Mouse (Mus musculus) left cerebral cortex, postnatal 4 days (tissue): ENCODE measurements around the gene Rab37. TPM values are rescaled to one million over a fixed set of nuclear protein-coding genes. Genes with fewer than 3 reads are reported as not detected.

Source experiments
- DNase-seq: peaks from one replicate; pipeline ENCODE4 v3.0.0-alpha.2; 2022
- intact Hi-C: fragments of 180-260 bp; cut with DNase I; formaldehyde crosslinking; loops from one replicate; pipeline ENCODE4 v1.15.1; 2025
- total RNA-seq, 2 experiments: library from RNA; stranded (reverse); gene quantifications; 2 replicates each; pipeline ENCODE4 v1.2.3; 2021

Gene Rab37
- total RNA-seq, result under 1 TPM; 0.38 to 0.68 TPM

DNA sequence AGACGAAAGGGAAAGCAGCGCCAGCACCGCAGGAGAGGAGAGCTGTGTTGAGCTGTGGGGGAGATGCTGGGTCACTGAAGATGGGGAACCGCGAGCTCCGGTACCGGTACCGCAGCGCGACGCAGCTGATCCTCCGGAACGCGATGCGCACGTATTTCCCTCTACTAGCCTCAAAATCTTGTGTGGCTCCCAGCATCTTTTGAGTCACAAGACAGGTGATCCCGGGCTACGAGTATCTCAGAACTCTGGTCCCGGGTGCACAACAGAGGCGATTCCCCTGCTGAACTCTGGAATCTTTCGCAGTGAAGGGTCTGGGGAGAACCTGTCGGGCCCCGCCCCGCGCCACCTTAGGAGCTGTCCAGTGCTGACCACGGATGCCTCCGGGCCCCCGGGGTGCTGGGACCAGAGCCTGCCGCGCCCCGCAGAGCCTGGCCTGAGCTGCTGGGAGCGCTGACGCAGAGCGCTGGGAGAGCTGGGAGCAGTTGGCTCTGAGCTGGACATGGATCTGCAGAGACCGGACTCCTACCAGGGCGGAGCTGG lies at the start of gene Rab37:
Gene Rab37 (plus strand): TSS at position 70 of the 540 bp plus-strand sequence.
- no peak for DNase-seq
- intact Hi-C loops, result no loop called here

DNA sequence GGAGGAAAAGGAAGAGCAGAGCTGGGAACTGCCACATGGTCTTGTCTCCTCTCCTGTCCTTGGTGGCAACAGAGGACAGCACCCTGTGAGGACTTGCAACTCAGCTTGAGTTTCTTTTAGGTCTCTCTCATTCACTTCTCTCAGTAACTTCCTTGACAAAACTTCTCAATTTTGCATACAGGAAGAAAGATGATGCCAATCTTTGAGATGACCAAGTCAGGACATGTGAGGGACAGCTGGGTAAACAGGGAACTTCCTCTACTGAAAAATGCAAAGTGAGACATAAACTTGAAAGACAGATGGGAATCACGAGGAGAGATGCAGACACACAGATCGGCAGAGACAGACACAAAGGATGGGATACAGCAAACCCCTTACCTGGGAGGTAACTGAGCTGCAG lies 43.0 kb upstream of the Rab37 start, which contains the start of gene Cd300ld3:
Gene Cd300ld3 (minus strand): TSS at position 151 of the 400 bp plus-strand sequence.
- no peak for DNase-seq
- intact Hi-C loops, result no loop called here

DNA sequence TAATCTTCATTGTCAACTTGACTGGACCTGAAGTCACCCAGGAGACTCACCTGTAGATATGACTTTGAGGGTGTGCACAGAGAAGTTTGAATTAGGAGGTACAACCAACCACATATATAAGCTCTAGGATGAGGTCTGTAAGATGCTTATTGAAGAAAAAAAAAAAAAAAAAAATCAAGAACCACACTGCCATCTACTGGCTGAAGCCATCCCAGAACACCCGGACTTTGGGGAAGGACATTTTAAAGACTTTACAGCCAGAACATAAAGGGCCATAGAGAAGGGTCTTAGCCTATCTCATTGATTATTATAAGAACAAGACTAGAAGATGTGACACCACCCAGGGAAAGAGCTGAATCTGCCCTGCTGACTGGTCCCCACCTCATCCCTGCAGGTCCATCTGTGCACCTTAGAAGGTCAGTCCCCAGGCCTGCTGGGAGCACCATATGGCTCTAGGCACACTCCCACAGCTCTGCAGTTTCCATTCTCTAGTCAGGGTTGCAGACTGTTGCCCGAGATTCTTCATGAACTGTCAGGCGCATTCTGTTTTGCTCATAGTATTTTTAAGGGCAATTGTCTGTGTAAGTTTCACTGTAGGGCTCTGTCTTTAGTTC lies 41.8 kb upstream of the Rab37 start:
- DNase-seq, result peak; percentile 68
- intact Hi-C loops, result no loop called here

DNA sequence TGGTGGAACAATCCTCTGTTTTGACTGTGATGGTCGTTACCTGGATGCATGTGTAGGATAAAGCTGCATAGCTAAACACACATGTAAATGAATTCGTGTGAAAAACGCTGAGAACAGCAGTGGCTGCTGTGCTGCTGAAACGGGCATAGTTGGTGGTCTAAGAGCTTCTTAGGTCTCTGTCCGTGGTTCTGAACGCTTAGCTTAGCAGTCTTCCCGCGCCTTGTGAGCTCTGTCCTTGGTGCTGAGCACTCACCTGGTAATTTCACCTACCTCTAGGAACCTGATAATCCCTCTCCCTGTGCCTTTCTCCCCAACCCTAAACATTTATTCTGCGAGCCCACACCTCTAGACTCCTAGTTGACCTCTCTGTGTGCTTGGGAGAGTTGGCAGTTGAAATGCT lies 39.0 kb upstream of the Rab37 start:
- intact Hi-C loops, result no loop called here
- no peak for DNase-seq

DNA sequence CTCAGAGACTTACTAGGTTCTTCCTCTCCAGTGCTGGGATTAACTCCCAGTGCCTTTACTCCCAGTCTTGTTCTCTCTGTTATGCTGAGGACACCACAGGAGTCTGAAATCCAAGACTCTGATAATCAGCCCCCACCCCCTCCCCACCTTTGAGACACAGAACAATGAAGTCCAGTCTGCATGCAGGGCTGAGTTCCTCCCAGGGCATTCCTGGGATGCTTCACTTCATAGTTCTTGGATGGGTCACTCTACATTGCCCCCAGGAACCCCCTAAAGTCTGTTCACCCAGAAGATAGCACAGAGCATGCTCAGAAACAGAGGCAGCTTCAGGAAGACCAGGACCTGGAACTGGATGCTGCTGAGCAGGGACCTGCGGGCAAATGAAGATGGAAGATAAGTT lies 38.2 kb upstream of the Rab37 start:
- no peak for DNase-seq
- intact Hi-C loops, result no loop called here

DNA sequence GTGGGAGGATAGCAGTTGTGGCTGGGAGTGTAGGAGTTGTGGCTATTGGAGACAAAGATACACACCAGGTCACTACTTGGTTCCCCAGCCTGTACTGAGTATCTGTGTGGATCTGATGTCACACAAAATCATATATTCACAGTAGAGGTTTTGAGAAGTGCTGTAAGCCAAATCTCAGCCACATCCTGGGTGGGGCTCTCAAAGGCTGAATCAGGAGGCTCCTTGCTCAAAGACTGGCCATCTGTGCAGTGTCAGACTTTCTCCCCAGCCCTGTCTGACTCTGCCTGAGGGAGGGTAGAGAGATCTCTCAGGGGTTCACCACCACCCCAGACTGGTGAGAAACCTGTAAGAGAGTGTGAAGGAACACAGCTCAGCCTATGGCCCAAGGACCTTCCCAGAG lies 36.7 kb upstream of the Rab37 start:
- no peak for DNase-seq
- intact Hi-C loops, result no loop called here

DNA sequence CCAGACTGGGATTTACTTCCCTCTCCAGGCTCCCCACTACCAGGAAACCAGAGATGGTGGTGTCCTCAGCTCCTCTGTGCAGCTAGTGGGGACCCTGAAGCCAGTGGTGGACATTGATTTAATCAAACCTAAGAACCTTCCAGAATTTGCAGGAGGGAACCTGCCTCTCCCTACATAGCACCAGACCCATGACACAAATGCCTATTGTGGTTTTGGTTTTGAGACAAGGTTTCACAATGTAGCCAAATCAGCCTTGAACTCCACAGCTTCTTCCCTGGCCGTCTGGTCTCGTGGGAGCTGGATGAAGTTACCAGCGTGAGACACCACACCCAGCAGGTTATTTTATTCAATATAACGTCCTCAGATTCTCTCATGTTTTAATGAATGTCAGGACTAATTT lies 32.5 kb upstream of the Rab37 start:
- intact Hi-C loops, result no loop called here
- DNase-seq, result no peak

DNA sequence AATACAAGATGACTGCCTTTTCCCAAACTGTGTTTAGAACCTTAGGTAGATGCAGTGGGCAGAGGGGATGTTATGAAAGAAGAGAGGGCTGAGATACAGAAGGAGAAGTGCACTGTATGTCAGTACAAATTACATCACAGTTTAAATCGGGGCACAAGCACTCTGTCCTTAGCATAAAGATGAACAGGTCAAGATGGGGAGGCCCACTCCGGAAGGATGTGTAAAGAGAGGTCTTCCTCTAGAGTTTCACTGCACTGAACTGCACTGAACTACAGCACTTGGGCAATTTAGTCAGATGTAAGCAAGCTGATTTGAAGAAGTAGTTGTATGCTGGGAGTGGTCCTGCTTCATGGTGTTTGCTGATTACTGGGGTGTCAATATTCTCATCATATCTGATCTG lies 31.4 kb upstream of the Rab37 start:
- intact Hi-C loops, result no loop called here
- no peak for DNase-seq

DNA sequence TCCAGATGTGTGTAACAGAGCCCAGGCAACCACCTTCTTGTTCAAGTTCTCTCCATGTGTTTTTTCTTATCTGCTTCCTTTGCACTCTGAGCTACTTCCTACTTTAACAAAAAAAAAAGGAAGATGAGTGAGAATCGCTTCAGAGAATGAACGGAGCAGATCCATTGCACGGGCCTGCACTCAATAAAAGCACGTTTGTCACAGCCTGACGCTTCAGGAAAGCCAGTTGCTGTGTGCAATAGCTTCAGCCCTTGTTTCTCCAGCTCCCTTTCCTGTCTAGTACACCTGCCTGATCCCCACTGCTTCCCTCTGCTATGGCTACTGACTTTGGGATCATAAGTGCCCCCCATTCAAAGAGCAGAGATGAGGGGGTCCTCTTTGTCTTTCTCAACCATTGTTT lies 29.2 kb upstream of the Rab37 start, which contains the start of gene Cd300e:
Gene Cd300e (minus strand): TSS at position 101 of the 400 bp plus-strand sequence.
- intact Hi-C loops, result no loop called here

DNA sequence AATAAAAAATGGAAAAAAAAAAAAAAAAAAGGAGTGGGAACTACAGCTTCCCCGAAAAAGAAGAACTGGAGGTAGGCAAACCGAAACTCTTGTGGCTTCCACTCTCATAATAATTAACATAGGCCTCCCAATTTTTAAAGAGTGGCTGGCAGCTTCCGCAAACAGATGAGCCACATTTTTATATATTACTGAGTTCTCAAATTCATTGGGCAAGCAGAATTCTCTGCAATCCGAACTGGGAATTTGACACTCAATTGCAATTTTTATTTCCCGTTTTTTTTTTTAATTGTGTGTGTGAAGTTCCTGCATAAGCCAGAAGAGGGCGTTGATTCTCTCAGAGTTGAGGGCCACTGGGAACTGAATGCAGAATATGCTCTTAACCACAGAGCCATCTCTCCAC lies 24.5 kb upstream of the Rab37 start:
- intact Hi-C loops, result no loop called here
- DNase-seq, result no peak

More for the DNA sequence above, 29.2 kb upstream of the Rab37 start, which contains the start of gene Cd300e:
- no peak for DNase-seq

DNA sequence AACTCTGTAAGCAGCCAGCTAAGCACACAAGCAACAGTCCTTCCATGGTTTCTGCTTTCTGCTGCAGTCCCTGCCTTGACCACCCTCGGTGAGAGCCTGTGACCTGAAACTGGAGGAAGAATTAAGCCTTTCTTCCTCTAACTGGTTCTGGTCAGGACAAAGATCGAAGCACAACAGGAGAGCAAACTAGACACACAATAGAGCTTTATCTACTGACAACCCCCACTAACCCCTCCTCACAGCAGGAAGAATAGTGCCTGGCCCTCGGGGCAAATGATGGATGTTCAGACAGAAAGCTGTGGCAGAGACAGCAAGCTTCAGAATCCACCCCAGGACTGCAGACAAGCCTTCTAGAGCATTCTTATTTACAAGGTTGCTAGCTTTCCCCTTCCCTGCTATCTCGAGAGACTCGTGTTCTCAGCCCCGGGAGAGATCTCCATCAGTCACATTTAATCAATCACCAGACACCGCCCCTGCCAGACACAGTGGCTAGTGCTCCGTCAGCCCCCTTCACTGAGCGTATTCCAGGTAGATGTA lies 20.1 kb upstream of the Rab37 start:
- intact Hi-C loops, result no loop called here
- DNase-seq, result no peak

DNA sequence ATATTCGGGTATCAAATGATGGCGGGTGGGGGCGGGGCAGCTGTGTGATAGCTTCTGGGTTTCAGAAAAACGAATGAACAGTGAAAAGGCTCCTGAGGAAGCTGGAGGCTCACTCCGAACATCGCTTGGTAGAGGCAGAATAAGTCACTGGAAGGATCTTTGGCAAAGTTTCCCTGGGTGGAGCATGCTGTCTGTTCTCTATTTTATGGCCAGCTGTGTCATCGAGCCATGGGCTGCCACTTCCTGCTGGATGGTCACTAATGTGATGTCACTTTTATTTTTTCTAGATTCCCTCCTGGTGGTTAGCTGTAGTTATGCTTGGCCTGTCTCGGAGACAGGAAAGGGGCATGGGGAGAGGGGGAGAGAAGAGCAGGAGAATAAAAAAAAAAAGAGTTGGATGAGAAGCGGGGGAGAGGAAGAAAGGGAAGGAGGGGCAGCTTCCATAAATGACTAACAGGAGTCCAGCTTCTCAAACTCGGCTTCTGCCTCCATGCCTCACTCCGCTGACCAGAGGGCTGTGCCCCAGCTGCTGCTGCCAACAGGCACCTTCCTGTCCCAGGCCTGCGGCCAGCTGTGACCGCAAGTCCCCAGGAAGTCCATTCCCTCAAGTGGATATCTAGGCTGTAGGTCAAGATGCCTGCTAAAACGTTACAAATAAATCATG lies 19.5 kb upstream of the Rab37 start:
- intact Hi-C loops, result no loop called here
- peak; percentile 45 for DNase-seq

DNA sequence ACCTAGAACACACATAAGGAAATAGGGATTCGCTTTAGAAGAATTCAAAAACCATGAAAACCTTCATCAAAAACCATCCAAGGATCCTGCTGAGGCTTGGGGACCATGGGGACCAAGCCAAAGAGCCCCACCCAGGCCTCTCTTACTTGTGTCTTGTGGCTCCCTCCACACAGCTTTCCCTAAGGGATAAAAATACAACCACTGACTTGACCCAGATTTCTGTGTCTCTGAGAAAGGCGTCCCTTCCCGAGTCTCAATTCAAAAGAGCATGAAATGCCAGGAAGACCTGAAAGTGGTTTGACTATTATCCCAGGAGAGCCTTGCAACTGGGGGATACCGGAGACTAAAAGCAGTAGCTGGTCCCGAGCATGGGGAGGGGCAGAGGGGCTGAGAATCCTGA lies 18.2 kb upstream of the Rab37 start:
- intact Hi-C loops, result no loop called here
- DNase-seq, result no peak

DNA sequence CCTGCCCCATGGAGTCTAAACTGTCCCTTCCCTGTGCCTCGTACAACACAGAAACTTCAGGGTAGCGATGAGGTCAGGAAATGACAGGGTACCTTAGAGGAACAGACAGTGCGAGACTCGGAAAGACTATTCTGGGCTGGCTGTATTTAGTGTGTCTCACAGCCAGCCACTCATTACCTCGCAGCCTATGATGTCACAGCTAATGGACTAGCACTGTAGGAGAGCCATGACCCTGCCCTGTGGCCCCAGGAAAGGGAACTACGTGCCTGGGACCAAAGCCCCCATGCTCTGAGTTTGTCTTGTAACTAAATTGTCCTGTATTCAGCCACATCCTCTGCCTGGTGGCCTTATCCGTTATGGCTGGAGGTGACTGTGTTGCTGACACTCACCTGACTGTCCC lies 15.8 kb upstream of the Rab37 start:
- no peak for DNase-seq

DNA sequence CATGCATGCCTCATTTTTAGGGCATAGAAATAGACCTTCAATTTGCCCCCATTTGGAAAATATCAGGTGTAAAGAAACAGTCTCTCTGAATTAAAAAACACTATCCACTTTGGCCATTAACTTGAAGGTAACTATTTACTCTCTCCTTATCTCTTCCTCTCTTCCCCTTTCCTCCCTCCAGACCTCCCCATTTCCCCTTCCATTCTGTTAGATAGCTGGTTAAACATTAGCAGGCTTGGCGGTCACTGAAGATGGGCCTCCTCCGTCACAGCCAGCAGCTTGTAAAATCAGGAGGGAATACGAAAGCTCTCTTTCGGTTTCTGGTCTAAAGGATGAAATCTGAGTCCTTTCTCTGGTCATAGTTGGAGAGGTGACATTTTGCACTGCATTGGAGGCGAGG lies 15.4 kb upstream of the Rab37 start:
- DNase-seq, result no peak
- intact Hi-C loops, result no loop called here

More for the DNA sequence above, 15.8 kb upstream of the Rab37 start:
- intact Hi-C loops, result no loop called here

DNA sequence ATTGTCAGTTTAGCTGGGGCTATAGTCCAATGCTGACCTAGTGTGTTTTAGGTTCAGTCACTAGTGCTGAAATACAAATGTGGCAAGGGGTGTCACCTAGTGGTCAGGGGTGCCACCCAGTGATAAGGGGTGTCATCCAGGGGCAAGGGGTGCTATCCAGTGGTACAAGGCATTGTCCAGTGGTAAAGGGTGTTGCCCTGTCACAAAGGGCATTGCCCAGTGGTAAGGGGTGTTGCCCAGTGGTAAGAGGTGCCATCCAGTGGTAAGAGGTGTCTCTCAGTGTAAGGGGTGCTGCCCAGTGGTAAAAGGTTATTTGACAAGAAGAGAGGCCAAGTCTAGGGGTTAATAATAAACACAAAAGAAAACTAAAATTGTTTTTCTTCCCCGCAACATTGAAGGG lies 13.8 kb upstream of the Rab37 start:
- DNase-seq, result no peak
- intact Hi-C loops, result no loop called here

DNA sequence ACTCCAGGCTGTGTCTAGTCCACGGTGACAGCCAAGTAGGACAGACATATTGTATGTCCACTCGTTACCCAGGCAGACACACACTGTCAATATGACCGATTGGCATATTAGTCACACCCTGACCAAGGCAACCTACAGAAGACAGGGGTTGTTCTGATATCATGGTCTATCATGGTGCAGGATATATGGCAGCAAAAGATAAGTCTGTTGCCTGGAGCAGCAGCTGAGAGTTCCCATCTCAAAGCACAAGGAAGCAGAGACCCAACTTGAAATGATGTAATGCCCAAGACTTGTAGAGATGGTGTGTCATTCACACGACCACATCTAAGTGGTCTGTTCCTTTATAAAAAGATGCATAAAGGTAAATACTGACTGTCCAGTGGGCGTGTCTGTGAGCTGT lies 12.6 kb upstream of the Rab37 start:
- DNase-seq, result no peak
- intact Hi-C loops, result no loop called here

DNA sequence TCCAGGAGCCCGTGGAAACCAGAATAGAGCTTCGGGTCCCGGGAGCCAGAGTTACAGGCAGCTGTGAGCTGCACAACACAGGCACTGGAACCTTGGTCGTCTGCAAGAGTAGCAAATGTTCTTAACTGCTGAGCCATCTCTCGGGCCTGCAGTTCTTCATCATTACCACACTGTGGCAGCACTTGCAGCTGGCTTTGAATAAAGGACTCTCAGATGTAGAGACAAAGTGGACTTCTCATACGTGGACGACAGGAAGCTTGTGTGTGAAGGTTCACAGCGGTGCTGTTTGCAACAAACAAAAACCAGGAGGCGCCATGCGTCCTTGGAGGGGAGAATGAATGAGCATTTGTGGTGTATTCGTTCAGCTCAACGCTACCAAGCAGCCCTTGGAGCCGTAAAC lies 10.3 kb upstream of the Rab37 start:
- intact Hi-C loops, result loop anchor here (5.0 to 10.0 kb wide), 2 partner anchors 71 to 184 kb away; partner anchors contain the start of gene Grin2c
- DNase-seq, result peak; percentile 32

DNA sequence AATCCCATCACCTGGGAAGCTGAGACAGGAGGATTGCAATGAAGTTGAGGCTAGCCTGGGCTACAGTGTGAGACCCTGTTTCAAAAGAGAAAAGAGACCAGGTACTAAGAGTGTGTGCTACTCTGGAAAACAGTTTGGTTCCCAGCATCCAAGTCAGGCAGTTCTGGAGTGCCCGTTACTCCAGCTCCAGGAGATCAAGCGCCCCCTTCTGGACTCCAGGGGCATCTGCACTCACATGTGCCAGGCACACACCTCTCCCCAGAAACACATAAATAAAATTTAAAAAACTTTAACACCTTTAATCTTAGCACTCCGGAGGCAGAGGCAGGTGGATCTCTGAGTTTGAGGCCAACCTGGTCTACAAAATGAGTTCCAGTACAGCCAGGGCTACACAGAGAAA lies 9.9 kb upstream of the Rab37 start:
- intact Hi-C loops, result loop anchor here (5.0 to 10.0 kb wide), 2 partner anchors 71 to 183 kb away; partner anchors contain the start of gene Grin2c
- DNase-seq, result no peak

DNA sequence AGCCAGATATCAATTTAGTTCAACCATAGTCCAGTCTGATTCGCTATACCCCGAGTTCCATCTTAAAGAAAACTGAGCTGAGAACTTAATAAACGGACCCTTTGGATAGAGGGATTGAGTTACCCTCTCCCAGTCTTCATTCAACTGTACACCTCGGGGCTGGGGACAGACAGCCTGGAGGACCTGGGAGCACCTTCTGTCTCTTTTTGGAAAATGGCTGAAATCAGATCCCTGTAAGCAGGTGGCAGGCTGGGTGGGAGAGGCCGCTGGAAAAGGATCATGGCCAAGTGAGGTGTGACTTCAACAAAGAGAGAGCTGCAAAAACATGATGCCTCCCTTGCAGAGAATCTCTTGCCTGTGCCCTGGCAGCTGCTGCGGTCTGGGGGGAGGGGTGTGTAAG lies 9.0 kb upstream of the Rab37 start:
- intact Hi-C loops, result loop anchor here (5.0 to 10.0 kb wide), 2 partner anchors 70 to 183 kb away; partner anchors contain the start of gene Grin2c
- DNase-seq, result no peak

DNA sequence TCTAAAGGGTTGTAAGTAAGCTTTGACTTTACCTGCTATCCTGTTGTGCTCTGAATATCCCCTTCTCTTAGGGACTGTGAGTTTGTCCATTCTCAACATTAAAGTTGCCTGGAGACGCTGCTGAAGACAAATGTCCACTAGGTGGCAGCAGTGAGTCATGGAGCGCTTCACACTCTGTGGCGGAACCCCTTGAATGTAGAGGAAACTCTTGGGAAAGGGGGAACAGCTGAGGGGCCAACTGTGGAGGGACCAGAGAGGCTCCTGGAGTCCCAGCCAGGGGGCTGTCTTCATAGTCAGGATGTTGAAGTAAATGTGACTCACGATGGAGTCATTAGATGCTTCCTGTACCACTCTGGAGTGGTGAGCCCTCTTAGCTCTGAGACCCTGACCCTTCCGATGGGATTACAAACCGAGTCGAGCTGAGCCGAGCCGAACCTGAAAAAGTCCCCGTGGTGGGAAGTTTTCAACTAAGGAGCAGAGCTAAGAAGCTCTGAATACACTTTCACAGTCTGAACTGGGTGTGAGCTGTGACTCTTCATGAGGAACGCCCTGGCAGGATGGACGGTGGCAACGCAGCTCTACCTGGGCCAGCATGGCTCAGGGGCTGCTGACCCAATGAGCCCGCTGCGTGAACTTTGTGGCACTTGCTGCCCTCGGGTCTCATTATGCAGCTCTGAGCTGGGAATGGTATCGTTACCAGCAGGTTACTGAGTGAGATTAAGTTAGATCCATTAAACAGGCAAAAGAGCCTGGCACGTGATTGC lies 7.7 kb upstream of the Rab37 start:
- intact Hi-C loops, result loop anchor here (5.0 to 10.0 kb wide), 2 partner anchors 69 to 181 kb away; partner anchors contain the start of gene Grin2c

More for the DNA sequence above, 7.7 kb upstream of the Rab37 start:
- peak; percentile 80 for DNase-seq
